Mouse (Mus musculus) ovary, adult 18-20 months (tissue): ENCODE measurements at regions not wholly inside any gene's neighbourhood (a gene's known extent, or its start where the extent isn't known, plus 50 kb on each side); places are given as distances from the start of the nearest gene placed in this dataset.

Experiments
- DNase-seq: peaks from one replicate; pipeline ENCODE4 v3.0.0; 2022; ENCODE audit warnings: low spot score, mixed read lengths

DNA sequence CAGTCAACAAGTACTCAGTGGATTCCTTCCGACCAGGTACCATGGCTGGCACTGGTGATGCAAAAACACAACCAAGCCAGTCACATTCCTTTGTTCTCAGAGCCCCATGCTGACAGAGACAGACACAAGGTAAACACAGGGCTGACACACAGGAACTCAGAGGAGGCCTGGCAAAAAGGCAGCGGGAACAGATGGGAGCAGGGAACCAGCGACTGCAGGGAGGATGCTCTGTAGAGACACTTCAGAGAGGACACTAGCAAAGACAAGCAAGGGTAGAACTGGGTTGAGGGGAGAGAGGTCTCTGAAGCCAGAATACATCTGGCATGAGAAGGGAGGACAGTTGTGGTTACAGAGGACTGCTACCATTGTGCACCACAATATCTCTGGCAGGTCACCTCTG lies 133.6 kb downstream of the Tex36 start:
- DNase-seq: no peak

- no peak for DNase-seq
Measured at GRCm38 (mm10) chr7:133467579-133467978, 134.4 kb downstream of the Tex36 start.

DNA sequence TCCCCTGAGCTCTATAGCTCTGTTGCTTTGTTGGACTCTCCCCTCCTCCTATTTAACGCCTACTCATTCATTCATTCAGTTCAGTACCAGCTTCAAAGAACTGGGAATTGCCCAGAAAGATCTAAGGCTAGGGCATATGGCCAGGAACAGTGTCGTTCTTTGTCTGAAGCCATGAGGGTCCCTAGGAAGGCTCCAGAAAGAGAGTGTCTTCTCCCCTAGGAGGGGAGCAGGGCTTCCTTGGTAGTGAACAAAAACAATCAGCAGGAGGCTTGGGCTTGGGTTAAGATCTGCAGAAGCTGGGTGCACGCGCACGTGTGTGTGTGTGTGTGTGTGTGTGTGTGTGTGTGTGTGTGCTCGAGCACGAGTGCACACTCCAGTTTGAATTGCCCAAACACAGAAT lies 142.7 kb downstream of the Tex36 start:
- no peak for DNase-seq

DNA sequence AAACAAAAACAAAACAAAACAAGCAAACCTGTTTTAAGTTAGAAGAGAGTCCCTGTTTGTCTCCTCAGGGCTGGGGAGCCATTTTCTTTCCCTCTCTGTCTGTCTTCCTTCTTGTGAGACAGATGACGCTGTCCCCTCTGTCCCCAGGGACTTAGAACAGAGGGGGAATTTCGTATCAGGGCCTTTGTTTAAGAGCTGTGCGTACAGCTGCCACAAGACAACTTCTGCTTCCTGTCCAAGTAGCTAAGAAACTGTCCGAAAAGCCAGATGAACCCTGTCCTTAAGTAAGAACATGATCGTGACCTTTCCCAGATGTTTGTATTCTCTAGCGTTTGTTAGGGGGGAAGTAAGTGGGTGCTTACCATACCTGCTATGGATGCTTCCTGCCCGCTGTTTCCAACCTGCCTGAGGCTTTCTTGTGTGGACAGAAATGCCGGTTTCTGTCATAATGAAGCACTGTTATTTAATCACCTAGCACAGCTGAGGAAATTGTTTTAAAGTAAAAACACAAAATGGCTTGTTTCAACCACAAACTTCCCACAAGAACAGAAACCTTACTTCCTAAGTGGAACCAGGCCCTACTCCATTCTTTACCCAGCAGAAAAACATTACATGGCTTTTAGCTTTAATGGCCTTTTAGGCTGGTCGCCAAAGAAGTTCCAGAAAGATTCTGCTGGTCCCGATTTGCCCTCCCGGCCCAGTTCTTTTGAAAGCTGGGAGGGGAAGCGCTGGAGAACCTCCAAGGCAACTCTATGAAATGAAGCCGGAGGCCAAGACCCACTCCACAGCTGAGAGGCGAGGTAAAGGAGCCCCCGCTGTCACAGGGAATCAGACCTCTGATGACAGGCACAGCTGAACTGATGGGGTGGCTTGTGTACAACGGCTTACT lies 144.3 kb downstream of the Tex36 start:
- DNase-seq: no peak

DNA sequence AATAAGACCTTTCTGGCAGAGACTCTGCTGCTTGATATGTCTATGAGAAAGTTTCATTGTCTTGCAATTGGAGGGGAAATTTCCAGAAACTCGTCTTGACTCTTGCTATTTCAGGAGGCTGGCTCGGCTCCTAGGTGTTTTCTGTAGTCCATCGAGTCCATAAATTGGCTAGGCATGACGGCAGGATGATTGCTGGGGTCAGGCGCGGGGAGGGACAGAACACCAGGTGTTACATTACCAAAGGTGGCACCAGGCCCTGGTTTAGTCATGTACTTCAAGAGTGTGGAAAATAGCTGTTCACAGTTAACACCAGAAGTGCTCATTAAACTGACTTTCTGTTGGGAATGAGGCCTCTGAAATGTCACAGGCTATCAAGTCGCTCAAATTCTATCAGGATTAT lies 151.7 kb downstream of the Tex36 start:
- DNase-seq: no peak

GRCm38 (mm10) chr7:133447079-133447478 lies 154.9 kb downstream of the Tex36 start:
- no peak for DNase-seq

- DNase-seq: no peak
Measured at GRCm38 (mm10) chr7:133441661-133442060, 160.3 kb downstream of the Tex36 start.

GRCm38 (mm10) chr7:133441169-133441568 lies 160.8 kb downstream of the Tex36 start:
- no peak for DNase-seq

GRCm38 (mm10) chr7:133440711-133441110 lies 161.2 kb downstream of the Tex36 start:
- DNase-seq: no peak

- no peak for DNase-seq
Measured at GRCm38 (mm10) chr7:133440086-133440485, 161.9 kb downstream of the Tex36 start.

DNA sequence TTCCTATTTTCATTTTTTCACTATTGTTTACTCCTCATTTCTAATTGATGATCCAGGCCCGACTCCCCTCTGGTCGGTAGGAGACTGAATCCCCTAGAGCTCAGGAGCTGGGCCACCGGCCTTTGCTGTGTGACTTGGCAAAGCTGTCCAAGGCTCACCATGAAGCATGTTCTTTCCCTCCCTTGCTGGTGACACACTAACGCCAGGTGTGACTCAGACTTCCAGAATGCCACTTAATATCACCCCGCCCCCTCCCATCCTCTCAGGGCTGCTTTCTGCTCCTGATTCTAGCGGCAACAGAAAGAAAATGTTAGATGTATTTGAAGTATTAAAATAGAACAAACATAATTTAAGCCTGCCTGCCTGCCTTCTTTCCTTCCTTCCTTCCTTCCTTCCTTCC lies 163.3 kb downstream of the Tex36 start:
- no peak for DNase-seq

DNA sequence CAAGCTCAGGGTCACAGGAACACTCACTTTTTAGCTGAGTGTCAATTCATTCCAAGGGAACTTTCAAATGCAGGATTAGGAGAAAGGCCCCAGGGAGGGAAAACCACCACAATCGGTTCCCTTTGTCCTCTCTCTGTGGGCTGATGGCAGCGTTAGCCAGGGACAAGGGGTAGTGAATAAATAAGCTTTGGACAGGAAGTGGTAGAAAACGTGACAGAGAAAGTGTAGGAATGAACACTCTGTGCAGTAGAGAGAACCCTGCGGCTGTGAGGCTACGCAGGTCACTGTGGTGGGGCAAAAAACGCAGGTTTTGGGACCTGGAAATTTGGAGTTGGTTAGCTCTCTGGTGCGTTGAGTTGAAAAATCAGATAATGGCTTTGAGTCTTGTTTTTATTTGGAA lies 164.1 kb downstream of the Tex36 start:
- DNase-seq: no peak

DNA sequence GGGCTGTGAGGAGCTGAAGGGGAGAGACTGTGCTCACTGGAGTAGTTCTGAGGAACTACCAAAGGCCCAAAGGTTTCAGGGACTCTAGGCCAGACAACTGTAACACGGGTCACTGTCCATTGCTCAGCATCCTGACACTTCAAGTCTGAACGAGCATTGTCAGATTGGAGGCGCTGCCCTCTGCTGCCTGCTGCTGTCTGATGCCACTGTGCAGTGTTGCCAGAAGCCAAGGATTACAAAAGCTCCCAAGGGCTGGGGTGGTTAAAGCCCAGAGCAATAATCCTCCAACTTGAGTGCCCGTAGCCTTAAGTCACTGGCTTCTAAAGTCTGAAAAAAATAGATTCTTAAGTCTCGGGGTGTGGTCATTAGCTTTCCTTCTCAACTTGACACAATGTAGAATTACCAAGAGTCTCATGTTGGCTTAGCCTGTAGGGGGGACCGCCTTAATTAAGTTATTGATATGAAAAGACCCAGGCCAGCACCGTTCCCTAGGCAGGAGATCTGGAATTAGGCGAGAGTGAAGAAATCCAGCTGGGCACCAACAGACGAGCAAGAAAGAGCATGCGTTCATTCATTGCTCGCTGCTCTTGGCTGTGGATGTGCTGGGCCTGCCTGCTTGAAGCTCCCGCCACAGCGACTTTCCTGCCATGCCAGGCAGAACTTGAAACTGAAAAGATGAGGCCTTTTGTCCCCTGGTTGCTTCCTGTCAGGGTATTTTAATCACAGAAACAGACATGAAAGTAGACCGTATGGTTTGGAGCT lies 166.2 kb downstream of the Tex36 start:
- no peak for DNase-seq

DNA sequence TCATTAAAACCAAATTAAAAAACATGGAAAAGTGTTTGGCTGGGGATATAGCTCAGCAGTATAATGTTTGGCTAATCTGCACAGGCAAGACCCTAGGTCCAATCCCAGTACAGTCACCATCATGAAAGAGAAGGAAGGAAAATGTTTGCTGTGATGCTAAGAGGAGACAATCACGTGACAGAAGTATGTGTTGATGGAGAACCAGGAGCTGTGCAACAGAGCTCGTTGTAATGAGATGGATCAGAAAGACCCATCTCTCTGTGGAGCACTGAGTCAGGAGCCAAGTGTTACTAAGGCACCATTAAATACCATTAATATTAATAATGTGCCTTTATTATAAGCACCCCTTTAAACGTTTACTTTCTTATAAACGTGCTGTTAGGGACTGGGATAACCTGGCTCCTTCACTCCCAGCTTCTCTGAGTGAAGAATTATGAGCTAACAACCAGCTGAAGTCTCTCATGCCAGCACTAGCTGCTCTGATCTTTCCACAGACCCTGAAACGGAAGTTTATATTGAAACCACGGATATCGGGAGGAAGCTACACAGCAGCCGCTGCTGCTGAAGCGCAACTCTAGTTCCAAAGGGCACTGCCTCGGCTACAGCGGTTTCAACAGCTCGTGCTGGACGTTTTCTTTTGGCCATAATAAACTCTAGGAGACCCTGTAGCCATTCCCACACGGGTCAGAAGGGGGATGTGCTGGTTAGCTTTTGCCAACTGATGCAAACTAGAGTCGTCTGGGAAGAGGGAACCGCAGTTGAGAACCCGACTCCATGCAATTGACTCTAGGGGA lies 167.7 kb downstream of the Tex36 start:
- DNase-seq: no peak

DNA sequence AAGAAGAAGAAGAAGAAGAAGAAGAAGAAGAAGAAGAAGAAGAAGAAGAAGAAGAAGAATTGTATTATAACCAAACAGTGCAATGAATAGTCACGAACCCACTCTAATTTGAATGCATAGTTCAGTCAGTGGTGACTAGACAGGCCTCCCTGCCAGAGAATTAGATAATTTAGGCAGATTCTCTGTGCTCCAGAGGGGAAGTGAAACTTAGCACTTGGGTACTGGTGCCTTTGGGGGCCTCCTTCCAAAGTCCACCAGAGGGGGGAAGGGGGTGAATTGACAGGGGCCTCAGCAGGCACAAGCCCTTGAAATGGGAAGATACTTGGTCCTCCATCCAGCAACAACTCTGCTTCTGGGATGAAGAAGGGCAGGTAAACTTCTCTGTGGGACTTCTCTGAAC lies 169.6 kb downstream of the Tex36 start:
- no peak for DNase-seq

GRCm38 (mm10) chr7:133402072-133402471 lies 199.9 kb downstream of the Tex36 start:
- no peak for DNase-seq

- DNase-seq: no peak
Measured at GRCm38 (mm10) chr7:133400691-133401090, 201.3 kb downstream of the Tex36 start.

- no peak for DNase-seq
Measured at GRCm38 (mm10) chr7:133388716-133389115, 213.2 kb downstream of the Tex36 start.

GRCm38 (mm10) chr7:133382032-133382712 lies 219.8 kb downstream of the Tex36 start:
- DNase-seq: no peak

GRCm38 (mm10) chr7:133379373-133379772 lies 222.6 kb downstream of the Tex36 start:
- DNase-seq: no peak

- DNase-seq: no peak
Measured at GRCm38 (mm10) chr7:133378338-133378737, 223.6 kb downstream of the Tex36 start.
